Mouse (Mus musculus) liver, embryonic 13.5 days (tissue): ENCODE results near the gene Rbp3. TPM values are rescaled to one million over a fixed set of nuclear protein-coding genes. Genes with fewer than 3 reads are reported as not detected.
A peak's percentile ranks its signal among the peaks of the same experiment; 100 is the strongest.

Experiments used
- ATAC-seq: fragments of 200-750 bp; cut with Nextera tagmentation; 2 replicates; pipeline ENCODE4 v1.8.0; 2017; ENCODE audit warnings: low read depth, mild to moderate bottlenecking, moderate number of reproducible peaks, moderate library complexity
- DNase-seq: peaks from one replicate; pipeline ENCODE4 v3.0.0; 2022
- H3K27ac ChIP-seq: fragments of 300-500 bp; sonication (generic); 2 replicates; pipeline ENCODE4 v1.5.1; 2015; ENCODE audit warnings: moderate library complexity, mild to moderate bottlenecking, inconsistent platforms
- H3K27me3 ChIP-seq: fragments of 300-500 bp; sonication (generic); 2 replicates; pipeline ENCODE4 v1.6.1; 2015; ENCODE audit warnings: mild to moderate bottlenecking, inconsistent platforms
- H3K36me3 ChIP-seq: fragments of 300-500 bp; sonication (generic); 2 replicates; pipeline ENCODE4 v1.6.1; 2015; ENCODE audit warnings: mild to moderate bottlenecking, inconsistent platforms
- H3K4me1 ChIP-seq: fragments of 300-500 bp; sonication (generic); replicated peaks from 2 replicates; pipeline ENCODE4 v1.6.1; 2015; ENCODE audit warnings: inconsistent platforms
- H3K4me2 ChIP-seq: fragments of 300-500 bp; sonication (generic); 2 replicates; pipeline ENCODE4 v1.6.1; 2015; ENCODE audit warnings: inconsistent platforms, mild to moderate bottlenecking, moderate library complexity
- H3K4me3 ChIP-seq: fragments of 300-500 bp; sonication (generic); replicated peaks from 2 replicates; pipeline ENCODE4 v1.5.1; 2015; ENCODE audit warnings: mild to moderate bottlenecking, inconsistent platforms
- H3K9ac ChIP-seq: fragments of 300-500 bp; sonication (generic); 2 replicates; pipeline ENCODE4 v1.6.1; 2015; ENCODE audit warnings: mild to moderate bottlenecking, inconsistent platforms
- H3K9me3 ChIP-seq: fragments of 300-500 bp; sonication (generic); replicated peaks from 2 replicates; pipeline ENCODE4 v1.6.1; 2016; ENCODE audit warnings: inconsistent platforms
- WGBS: fragments of 180-500 bp; shearing (Covaris S2); methylation state at CpG from one replicate; pipeline ENCODE4 v1.1.7; 2015; ENCODE audit not compliant: insufficient replicate concordance; 5-methylcytosine and 5-hydroxymethylcytosine counted together
- polyA plus RNA-seq: library from polyadenylated mRNA; unstranded; fragments of >200 nt; fragmentation: Nextera tagmentation; extraction: Ambion mirVana; gene quantifications from 2 replicates; pipeline ENCODE4 v1.2.1, GENCODE M21; 2015

Gene Rbp3
- 0.06 and 0.10 TPM in 2 replicates for polyA plus RNA-seq

DNA sequence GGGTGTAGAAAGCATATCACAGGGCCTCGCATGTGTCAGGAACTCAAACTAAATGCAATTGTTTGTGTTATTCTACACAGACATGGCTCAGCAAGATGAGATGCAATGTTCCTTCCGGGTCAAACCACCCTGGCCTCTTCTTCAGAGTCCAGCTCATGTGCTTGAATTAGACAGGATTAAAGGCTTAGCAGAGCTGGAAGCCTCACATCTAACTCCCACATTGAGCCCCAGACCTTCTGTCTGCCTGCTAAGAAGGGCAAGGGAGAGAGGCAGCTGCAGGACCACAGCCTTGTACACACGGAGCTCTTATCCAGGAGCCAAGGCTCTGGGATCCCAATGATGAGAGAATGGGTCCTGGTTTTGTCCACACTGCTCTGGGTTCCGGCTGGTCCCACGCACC, at the start of gene Rbp3:
TSS of gene Rbp3 (plus strand) at position 243 of the 400 bp plus-strand sequence.
- Histone ChIP-seq H3K9ac (no peak within 1 kb of the TSS), H3K27ac (no peak within 1 kb of the TSS), H3K4me1 (no peaks in the 10 kb centered on the region), H3K9me3 (no peaks in the 10 kb centered on the region), H3K4me3 (no peak within 1 kb of the TSS), H3K36me3 (no peaks in the 10 kb centered on the region), H3K27me3 (no peaks in the 10 kb centered on the region), H3K4me2 (no peak within 1 kb of the TSS)
- ATAC-seq = no peak
- WGBS = 72% methylated on average over 5 of the region's 5 CpGs
- no peak for DNase-seq

DNA sequence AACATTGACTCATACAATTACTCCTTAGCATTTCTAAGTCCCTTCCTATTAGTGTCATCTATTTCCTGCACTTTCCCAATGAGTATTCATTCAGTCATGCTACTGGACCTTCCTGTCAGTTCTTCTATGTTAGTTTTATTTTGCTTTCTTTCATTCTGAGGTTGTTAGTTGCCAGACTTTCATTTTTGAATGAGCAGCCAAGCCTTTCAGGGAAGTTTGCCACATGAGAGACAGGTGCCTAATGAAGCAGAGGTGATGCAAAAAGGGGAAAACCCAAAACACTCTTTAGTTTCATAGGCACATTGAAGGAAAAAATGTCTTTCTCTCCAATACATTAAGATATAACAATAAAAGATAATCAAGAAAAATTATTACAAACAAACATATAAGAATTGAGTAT, 49.0 kb upstream of the Rbp3 start:
- H3K4me2 ChIP-seq = no peak overlapping the region
- no peaks in the 10 kb centered on the region for H3K36me3 ChIP-seq
- H3K27me3 ChIP-seq = no peaks in the 10 kb centered on the region
- no peak for DNase-seq
- no peak overlapping the region for H3K9ac ChIP-seq
- no peaks in the 10 kb centered on the region for H3K4me1 ChIP-seq
- H3K4me3 ChIP-seq = no peak overlapping the region
- H3K9me3 ChIP-seq = no peaks in the 10 kb centered on the region
- ATAC-seq = no peak
- H3K27ac ChIP-seq = no peak overlapping the region

DNA sequence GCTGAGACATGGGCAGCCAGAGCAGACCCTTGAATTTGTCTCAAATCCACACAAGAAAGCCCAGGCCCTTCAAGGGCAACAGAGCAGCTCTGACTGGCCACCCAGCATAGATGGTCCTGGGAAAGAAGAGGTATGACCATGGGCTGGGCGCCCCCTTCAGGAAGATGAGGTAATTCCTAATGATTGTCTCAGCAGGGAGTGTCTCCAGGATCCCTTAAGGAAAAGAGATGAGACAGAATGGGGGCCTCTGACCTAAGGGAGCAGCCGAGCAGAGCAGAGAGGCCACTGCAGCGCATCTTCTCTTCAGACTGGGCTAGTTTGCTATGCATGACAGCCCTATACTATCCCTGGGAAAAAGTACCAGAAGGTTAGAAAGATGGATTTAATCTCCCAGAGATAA, 40.1 kb upstream of the Rbp3 start:
- H3K9me3 ChIP-seq = no peaks in the 10 kb centered on the region
- H3K27me3 ChIP-seq = no peaks in the 10 kb centered on the region
- no peak for ATAC-seq
- no peaks in the 10 kb centered on the region for H3K36me3 ChIP-seq
- no peak overlapping the region for H3K9ac ChIP-seq
- no peak overlapping the region for H3K4me2 ChIP-seq
- no peak overlapping the region for H3K27ac ChIP-seq
- no peak for DNase-seq
- 38% methylated on average over 3 of the region's 3 CpGs for WGBS
- no peak overlapping the region for H3K4me3 ChIP-seq
- no peaks in the 10 kb centered on the region for H3K4me1 ChIP-seq

DNA sequence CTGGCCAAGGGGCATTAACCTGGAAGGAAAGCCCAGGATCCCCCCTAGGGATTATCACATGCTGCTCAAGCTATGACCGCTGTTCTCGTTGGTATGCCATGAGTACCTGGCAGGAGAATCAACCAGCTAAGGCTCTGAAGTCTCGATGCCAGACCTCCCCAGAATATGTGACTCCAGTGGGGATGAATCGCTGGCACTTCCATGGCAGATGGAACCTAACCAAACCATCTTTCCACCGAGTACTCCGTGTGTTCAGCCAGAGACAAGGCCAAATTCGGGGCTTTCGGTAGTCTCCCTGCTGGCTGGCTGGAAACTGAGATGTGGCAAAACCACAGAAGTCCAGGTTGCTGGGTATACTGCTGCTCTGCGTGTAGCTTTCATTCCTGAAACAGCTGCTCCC, 39.6 kb upstream of the Rbp3 start:
- Histone ChIP-seq H3K27ac (no peak overlapping the region), H3K27me3 (peaks cover 2% of the 10 kb centered on the region; the same call in 1 of the 2 replicates), H3K36me3 (no peaks in the 10 kb centered on the region), H3K4me3 (no peak overlapping the region), H3K9me3 (no peaks in the 10 kb centered on the region), H3K4me2 (no peak overlapping the region), H3K9ac (no peak overlapping the region), H3K4me1 (no peaks in the 10 kb centered on the region)
- WGBS = 70% methylated on average over 9 of the region's 9 CpGs
- DNase-seq = no peak
- no peak for ATAC-seq

DNA sequence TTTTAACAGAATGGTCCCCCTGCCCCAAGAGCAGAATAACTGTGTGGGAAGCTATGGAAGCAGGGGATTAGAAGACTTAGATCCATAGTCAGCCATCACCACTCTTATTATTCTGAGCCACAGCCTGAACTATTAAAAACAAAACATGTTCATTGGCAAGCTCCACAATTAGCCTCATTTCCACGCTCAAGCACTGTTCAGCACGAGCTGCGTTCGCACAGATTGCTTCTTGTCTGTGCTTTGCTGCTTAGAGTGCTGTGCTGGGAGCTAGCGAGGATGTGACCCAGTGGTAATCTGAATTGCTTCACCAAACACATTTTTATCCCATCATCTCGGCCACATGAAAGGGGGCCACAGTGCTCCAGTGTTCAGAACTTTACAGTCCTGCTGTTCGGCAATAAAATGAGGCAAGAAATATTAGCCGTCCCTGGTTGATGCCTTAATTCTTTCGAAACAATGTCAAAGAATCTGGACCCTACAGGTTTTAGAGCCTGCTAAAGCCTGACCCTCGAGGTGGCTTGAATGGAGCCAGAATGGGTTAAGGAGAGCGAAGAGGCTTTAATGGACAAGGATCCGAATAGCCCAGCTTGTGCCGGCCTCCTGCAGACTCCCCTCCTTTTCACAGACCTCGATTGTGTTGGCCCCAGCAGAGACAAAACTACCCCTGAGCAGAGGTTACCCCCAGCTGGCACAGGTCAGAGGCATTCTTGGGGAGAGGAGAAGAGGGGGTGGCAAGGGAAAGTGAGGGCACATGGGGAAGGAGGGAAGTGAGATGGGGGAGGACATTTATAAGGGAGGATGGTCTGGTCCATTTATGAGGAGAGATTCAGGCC, 32.9 kb upstream of the Rbp3 start:
- WGBS = 51% methylated on average over 14 of the region's 14 CpGs
- Histone ChIP-seq H3K27ac (no peak overlapping the region), H3K4me2 (no peak overlapping the region), H3K36me3 (no peaks in the 10 kb centered on the region), H3K9me3 (no peaks in the 10 kb centered on the region), H3K4me1 (no peaks in the 10 kb centered on the region), H3K27me3 (peaks cover 67% of the 10 kb centered on the region), H3K4me3 (no peak overlapping the region), H3K9ac (no peak overlapping the region)
- DNase-seq = no peak
- no peak for ATAC-seq

DNA sequence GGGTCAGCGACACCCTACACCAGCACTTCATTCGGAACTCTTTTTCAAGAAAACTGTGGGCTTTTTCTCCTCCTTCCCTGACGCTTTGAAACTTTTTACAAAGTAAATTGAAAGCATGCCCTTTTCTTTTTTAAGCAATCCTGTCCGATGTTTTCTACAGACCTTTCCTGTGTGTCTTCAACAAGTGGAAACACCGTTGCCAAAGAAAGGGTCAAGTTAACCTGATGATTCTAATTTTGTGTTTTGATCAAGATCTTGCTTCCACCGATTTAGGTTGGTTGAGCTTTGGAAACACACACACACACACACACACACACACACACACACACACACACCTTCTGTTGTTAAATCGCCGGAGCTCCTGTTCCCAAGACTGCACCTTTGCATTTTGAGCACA, 31.0 kb upstream of the Rbp3 start:
- Histone ChIP-seq H3K36me3 (no peaks in the 10 kb centered on the region), H3K4me1 (no peaks in the 10 kb centered on the region), H3K4me2 (peak overlapping the region; percentile 58), H3K9ac (no peak overlapping the region), H3K27ac (no peak overlapping the region), H3K9me3 (no peaks in the 10 kb centered on the region), H3K4me3 (peak overlapping the region; percentile 41; the same call in 1 of the 2 replicates), H3K27me3 (peaks cover 78% of the 10 kb centered on the region)
- 18% methylated on average over 8 of the region's 8 CpGs for WGBS
- ATAC-seq (no peak), DNase-seq (no peak)

DNA sequence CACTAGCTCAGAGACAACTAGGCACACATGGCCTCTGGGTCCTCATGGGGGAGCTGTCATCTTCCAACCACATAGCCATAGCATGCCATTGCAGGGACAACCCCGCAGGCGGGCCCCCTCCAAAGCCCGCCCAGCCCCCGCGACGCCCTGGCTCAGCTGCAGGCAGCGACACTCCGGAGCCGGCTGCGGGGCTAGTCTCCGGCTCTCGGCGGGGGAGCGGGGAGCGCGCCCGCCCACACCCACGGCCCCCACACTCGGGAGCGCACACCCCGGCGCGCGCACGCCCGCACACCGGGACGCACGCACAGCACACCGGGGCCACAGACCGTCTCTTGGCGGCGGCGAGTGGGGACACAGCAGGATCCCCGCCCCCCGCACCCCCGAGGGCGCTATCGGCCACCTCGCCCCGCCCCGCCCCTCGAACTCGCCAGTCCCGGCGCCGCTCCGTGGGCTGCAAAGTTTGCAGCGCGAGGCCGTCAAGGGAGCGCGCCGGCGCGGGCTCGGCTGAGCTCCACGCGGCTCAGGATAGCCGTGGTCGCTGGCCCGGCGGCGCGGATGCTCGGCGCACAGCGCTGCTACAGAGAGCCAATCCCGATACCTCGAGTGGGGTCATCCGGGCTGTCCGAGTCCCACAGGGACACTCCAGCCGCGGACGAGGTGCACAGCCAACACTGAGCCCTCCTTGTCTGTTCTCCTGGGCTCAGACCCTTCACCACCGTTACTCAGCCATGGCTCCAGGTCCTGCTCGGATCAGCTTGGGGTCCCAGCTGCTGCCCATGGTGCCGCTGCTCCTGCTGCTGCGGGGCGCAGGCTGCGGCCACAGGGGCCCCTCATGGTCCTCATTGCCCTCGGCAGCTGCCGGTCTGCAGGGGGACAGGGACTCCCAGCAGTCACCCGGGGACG, 30.4 kb upstream of the Rbp3 start, which contains the start of gene Gdf10:
TSS of gene Gdf10 (plus strand) at position 420 of the 903 bp plus-strand sequence.
- Histone ChIP-seq H3K27me3 (peaks cover 78% of the 10 kb centered on the region), H3K4me1 (no peaks in the 10 kb centered on the region), H3K27ac (no peak within 1 kb of the TSS), H3K36me3 (no peaks in the 10 kb centered on the region), H3K4me2 (peak within 1 kb of the TSS; percentile 58), H3K9ac (peak within 1 kb of the TSS; percentile 47; the same call in 1 of the 2 replicates), H3K4me3 (peak within 1 kb of the TSS; percentile 41), H3K9me3 (no peaks in the 10 kb centered on the region)
- ATAC-seq (no peak), DNase-seq (no peak)
- WGBS = 2% methylated on average over 82 of the region's 85 CpGs

DNA sequence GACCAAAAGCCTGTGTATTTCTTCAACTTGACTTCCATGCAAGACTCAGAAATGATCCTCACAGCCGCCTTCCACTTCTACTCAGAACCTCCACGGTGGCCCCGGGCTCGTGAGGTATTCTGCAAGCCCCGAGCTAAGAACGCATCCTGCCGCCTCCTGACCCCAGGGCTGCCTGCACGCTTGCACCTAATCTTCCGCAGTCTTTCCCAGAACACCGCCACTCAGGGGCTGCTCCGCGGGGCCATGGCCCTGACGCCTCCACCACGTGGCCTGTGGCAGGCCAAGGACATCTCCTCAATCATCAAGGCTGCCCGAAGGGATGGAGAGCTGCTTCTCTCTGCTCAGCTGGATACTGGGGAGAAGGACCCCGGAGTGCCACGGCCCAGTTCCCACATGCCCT, 21.9 kb upstream of the Rbp3 start:
- H3K27me3 ChIP-seq = peaks cover 25% of the 10 kb centered on the region
- H3K4me3 ChIP-seq = no peak overlapping the region
- ATAC-seq = no peak
- H3K36me3 ChIP-seq = no peaks in the 10 kb centered on the region
- H3K9me3 ChIP-seq = no peaks in the 10 kb centered on the region
- H3K9ac ChIP-seq = no peak overlapping the region
- no peak for DNase-seq
- no peak overlapping the region for H3K4me2 ChIP-seq
- H3K4me1 ChIP-seq = no peaks in the 10 kb centered on the region
- H3K27ac ChIP-seq = no peak overlapping the region
- 33% methylated on average over 17 of the region's 17 CpGs for WGBS

DNA sequence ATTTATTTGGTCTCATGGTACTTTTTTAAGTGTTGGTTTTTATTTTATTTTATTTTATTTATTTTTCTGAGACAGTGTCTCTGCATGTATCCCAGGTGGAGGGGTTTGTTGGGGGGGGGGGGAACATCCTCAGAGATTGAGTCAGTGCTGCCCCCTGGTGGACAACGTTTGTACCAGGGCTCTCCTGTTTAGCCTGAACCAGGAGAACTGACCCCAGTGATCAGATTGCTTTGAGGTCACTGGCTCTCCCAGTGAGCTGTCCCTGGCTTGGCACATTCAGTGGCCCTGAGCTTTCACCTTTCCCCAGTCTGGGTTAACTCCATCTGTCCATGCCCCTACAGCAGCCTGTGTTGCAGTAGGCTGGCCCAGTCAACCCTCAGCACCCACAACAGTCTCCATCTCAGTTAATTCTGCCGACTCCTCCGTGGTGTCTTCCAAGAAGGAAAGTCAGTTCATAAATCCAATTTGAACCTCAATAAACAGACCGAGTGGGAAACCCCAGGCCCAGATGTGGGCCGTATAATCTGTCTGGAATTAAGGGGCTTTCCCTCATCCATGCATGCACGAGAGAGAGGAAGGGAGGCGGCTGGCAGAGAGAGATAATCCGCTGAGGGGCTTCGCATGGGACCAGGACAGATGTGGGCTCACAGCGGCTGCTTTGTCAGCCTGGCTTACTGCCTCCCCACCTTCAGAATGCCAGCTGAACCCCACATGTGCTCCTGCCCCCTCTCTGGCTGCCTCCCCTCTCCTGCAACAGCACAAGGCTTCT, 20.7 kb upstream of the Rbp3 start:
- H3K36me3 ChIP-seq = no peaks in the 10 kb centered on the region
- H3K4me3 ChIP-seq = no peak overlapping the region
- H3K9ac ChIP-seq = no peak overlapping the region
- peaks cover 22% of the 10 kb centered on the region for H3K27me3 ChIP-seq
- no peak for ATAC-seq
- no peak overlapping the region for H3K27ac ChIP-seq
- H3K4me1 ChIP-seq = no peaks in the 10 kb centered on the region
- no peaks in the 10 kb centered on the region for H3K9me3 ChIP-seq
- no peak overlapping the region for H3K4me2 ChIP-seq
- WGBS = 50% methylated on average over 10 of the region's 10 CpGs
- DNase-seq = no peak

DNA sequence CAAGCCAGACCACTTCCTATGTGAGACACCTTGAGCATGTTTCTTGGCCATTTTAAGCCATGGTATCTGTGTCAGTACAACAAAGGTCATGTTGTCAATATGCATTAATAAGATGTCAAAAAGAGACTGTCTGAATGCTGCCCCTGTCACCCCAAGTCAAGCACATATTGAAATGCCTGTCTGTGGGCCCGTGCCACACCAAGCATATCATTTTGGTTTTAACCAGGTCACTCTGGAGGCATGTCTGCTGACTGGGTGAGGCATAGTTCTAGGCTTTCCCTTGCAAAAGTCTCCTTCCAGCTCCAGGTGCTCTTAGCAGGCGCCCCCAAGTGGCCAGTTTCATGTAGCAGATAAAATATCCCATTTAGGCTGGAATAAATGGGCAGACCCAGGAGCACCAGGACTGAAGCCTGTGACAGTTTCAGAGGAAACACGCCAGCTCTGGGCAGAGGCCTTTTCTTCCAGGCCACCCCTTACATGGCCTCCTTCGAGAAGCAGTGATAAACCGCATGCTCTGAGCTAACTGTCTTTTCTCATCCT, 20.0 kb upstream of the Rbp3 start:
- H3K4me1 ChIP-seq = no peaks in the 10 kb centered on the region
- H3K4me3 ChIP-seq = no peak overlapping the region
- no peak overlapping the region for H3K4me2 ChIP-seq
- ATAC-seq (no peak), DNase-seq (no peak)
- no peak overlapping the region for H3K27ac ChIP-seq
- H3K9ac ChIP-seq = no peak overlapping the region
- 22% methylated on average over 5 of the region's 5 CpGs for WGBS
- no peaks in the 10 kb centered on the region for H3K36me3 ChIP-seq
- peaks cover 22% of the 10 kb centered on the region for H3K27me3 ChIP-seq
- H3K9me3 ChIP-seq = no peaks in the 10 kb centered on the region

DNA sequence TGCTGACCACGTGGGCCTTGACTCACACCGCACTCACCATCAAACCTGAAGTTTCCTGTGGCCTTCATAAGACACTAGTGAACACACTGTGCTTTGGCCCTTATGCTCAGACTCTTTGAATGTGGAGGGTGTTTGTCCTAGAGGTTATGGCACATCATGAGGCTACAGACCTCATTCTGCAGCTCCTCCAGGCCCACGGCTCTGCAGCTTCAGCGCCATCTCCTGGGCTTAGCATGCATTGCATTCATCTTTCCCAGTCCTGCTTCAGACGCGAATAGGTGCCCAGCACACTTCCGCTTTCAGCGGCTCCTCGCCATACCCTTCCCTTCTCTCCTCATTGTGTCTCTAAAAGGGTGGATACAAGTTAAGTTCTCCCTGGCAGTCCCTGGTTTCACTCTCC, 14.7 kb upstream of the Rbp3 start:
- H3K9ac ChIP-seq = no peak overlapping the region
- H3K4me3 ChIP-seq = no peak overlapping the region
- no peaks in the 10 kb centered on the region for H3K27me3 ChIP-seq
- ATAC-seq (no peak), DNase-seq (no peak)
- H3K4me1 ChIP-seq = no peaks in the 10 kb centered on the region
- no peak overlapping the region for H3K4me2 ChIP-seq
- H3K9me3 ChIP-seq = no peaks in the 10 kb centered on the region
- no peak overlapping the region for H3K27ac ChIP-seq
- no peaks in the 10 kb centered on the region for H3K36me3 ChIP-seq
- 17% methylated on average over 9 of the region's 9 CpGs for WGBS
